Mouse (Mus musculus) brain, embryonic 14.5 days (tissue): Measurements from ENCODE around the gene Adamts13.

Experiments
- CTCF ChIP-seq: fragments of 200-500 bp; IDR thresholded peaks from 2 replicates; pipeline ENCODE4 v1.5.1; 2012; ENCODE audit warnings: inconsistent platforms, mild to moderate bottlenecking, moderate library complexity, borderline replicate concordance; ENCODE audit not compliant: insufficient read depth, insufficient read length; ENCODE audit errors: extremely low read depth
- POLR2A ChIP-seq: fragments of 200-500 bp; IDR thresholded peaks from 2 replicates; pipeline ENCODE4 v1.6.1; 2012; ENCODE audit warnings: mild to moderate bottlenecking, inconsistent platforms, borderline replicate concordance; ENCODE audit not compliant: poor library complexity, insufficient read depth, insufficient read length, severe bottlenecking; ENCODE audit errors: extremely low read depth

- TF ChIP-seq CTCF (no peak), POLR2A (no peak)
Measured at GRCm38 (mm10) chr2:26952866-26953265, 20.4 kb upstream of the Adamts13 start.
